Mouse (Mus musculus): ENCODE data around the gene Ablim2. TPM values are rescaled to one million over a fixed set of nuclear protein-coding genes. Genes with fewer than 3 reads are reported as not detected.

Ablim2 gene
- total RNA-seq, 4 experiments from 2014 or later: 18.5 to 28.5 (median 20.9) TPM

- no peak for DNase-seq (ENCODE audit: low spot score)
Measured at GRCm38 (mm10) chr5:35770246-35770645, 12.6 kb downstream of the Ablim2 start.

- peak; percentile 47 for DNase-seq (ENCODE audit: low spot score)
Measured at GRCm38 (mm10) chr5:35770891-35771663, 13.4 kb downstream of the Ablim2 start.

GRCm38 (mm10) chr5:35773274-35774136 lies 15.8 kb downstream of the Ablim2 start:
- no peak for DNase-seq (ENCODE audit: low spot score)

- no peak for DNase-seq (ENCODE audit: low spot score)
Measured at GRCm38 (mm10) chr5:35774137-35774424, 16.4 kb downstream of the Ablim2 start.

GRCm38 (mm10) chr5:35781116-35781515 lies 23.4 kb downstream of the Ablim2 start:
- DNase-seq (ENCODE audit: low spot score): no peak

- DNase-seq (ENCODE audit: low spot score): no peak
Measured at GRCm38 (mm10) chr5:35782648-35783180, 25.0 kb downstream of the Ablim2 start.

GRCm38 (mm10) chr5:35785853-35786252 lies 28.2 kb downstream of the Ablim2 start:
- no peak for DNase-seq (ENCODE audit: low spot score)

- no peak for DNase-seq (ENCODE audit: low spot score)
Measured at GRCm38 (mm10) chr5:35787847-35788246, 30.2 kb downstream of the Ablim2 start.

- no peak for DNase-seq (ENCODE audit: low spot score)
Measured at GRCm38 (mm10) chr5:35788719-35789118, 31.0 kb downstream of the Ablim2 start.

GRCm38 (mm10) chr5:35789697-35790096 lies 32.0 kb downstream of the Ablim2 start:
- DNase-seq (ENCODE audit: low spot score): no peak

GRCm38 (mm10) chr5:35790387-35791065 lies 32.8 kb downstream of the Ablim2 start:
- DNase-seq (ENCODE audit: low spot score): no peak

- DNase-seq (ENCODE audit: low spot score): no peak
Measured at GRCm38 (mm10) chr5:35793971-35794370, 36.3 kb downstream of the Ablim2 start.

- no peak for DNase-seq (ENCODE audit: low spot score)
Measured at GRCm38 (mm10) chr5:35794942-35795341, 37.3 kb downstream of the Ablim2 start.

- DNase-seq (ENCODE audit: low spot score): peak; percentile 45
Measured at GRCm38 (mm10) chr5:35795481-35796048, 37.9 kb downstream of the Ablim2 start.

GRCm38 (mm10) chr5:35796136-35796535 lies 38.5 kb downstream of the Ablim2 start:
- DNase-seq (ENCODE audit: low spot score): no peak

- DNase-seq (ENCODE audit: low spot score): no peak
Measured at GRCm38 (mm10) chr5:35799090-35799489, 41.4 kb downstream of the Ablim2 start.

GRCm38 (mm10) chr5:35803416-35803815 lies 45.7 kb downstream of the Ablim2 start:
- DNase-seq (ENCODE audit: low spot score): no peak

- DNase-seq (ENCODE audit: low spot score): peak; percentile 49
Measured at GRCm38 (mm10) chr5:35804685-35805084, 47.0 kb downstream of the Ablim2 start.

GRCm38 (mm10) chr5:35805209-35805608 lies 47.5 kb downstream of the Ablim2 start:
- no peak for DNase-seq (ENCODE audit: low spot score)

GRCm38 (mm10) chr5:35807018-35807417 lies 49.3 kb downstream of the Ablim2 start:
- DNase-seq (ENCODE audit: low spot score): no peak

GRCm38 (mm10) chr5:35810526-35810925 lies 52.8 kb downstream of the Ablim2 start:
- no peak for DNase-seq (ENCODE audit: low spot score)
